Mouse (Mus musculus) midbrain, postnatal 0 days (tissue): Measurements from ENCODE around the gene Card9. TPM values are rescaled to one million over a fixed set of nuclear protein-coding genes. Genes with fewer than 3 reads are reported as not detected.

Experiments
- ATAC-seq: fragments of 200-750 bp; cut with Nextera tagmentation; 2 replicates; pipeline ENCODE4 v1.8.0; 2017; ENCODE audit warnings: moderate number of reproducible peaks, mild to moderate bottlenecking, moderate TSS enrichment, moderate library complexity; ENCODE audit not compliant: low FRiP score
- DNase-seq: peaks from one replicate; pipeline ENCODE4 v3.0.0-alpha.2; 2015; ENCODE audit warnings: low spot score
- H3K27ac ChIP-seq: fragments of 300-500 bp; sonication (generic); 2 replicates; pipeline ENCODE4 v1.5.1; 2014; ENCODE audit warnings: low read depth, mild to moderate bottlenecking, low read length, mixed read lengths
- H3K27me3 ChIP-seq: fragments of 300-500 bp; sonication (generic); 2 replicates; pipeline ENCODE4 v1.6.1; 2014; ENCODE audit warnings: low read length, control low read depth, mixed read lengths; ENCODE audit not compliant: insufficient read depth
- H3K36me3 ChIP-seq: fragments of 300-500 bp; sonication (generic); 2 replicates; pipeline ENCODE4 v1.6.1; 2014; ENCODE audit warnings: low read length, control low read depth, mixed read lengths; ENCODE audit not compliant: insufficient read depth
- H3K4me1 ChIP-seq: fragments of 300-500 bp; sonication (generic); 2 replicates; pipeline ENCODE4 v1.6.1; 2014; ENCODE audit warnings: mild to moderate bottlenecking, control low read depth, antibody characterized with exemption, low read length, mixed read lengths; ENCODE audit not compliant: insufficient read depth
- H3K4me2 ChIP-seq: fragments of 300-500 bp; sonication (generic); 2 replicates; pipeline ENCODE4 v1.6.1; 2014; ENCODE audit warnings: low read depth, mild to moderate bottlenecking, low read length, mixed read lengths; ENCODE audit not compliant: poor library complexity, severe bottlenecking
- H3K4me3 ChIP-seq: fragments of 300-500 bp; sonication (generic); 2 replicates; pipeline ENCODE4 v1.5.1; 2014; ENCODE audit warnings: low read depth, mild to moderate bottlenecking, low read length, moderate library complexity
- H3K9ac ChIP-seq: fragments of 300-500 bp; sonication (generic); replicated peaks from 2 replicates; pipeline ENCODE4 v1.6.1; 2014; ENCODE audit warnings: mild to moderate bottlenecking, low read length, moderate library complexity, mixed read lengths; ENCODE audit not compliant: poor library complexity, severe bottlenecking
- H3K9me3 ChIP-seq: fragments of 300-500 bp; sonication (generic); 2 replicates; pipeline ENCODE4 v1.6.1; 2016; ENCODE audit warnings: low read length, control low read depth
- CTCF ChIP-seq: IDR thresholded peaks from 2 replicates; pipeline ENCODE4 v1.5.1; 2016; ENCODE audit warnings: antibody characterized with exemption, mild to moderate bottlenecking
- WGBS: fragments of 180-500 bp; shearing (Covaris S2); extraction: QIAGEN DNeasy Blood & Tissue Kit; methylation state at CpG from one replicate; pipeline ENCODE4 v1.1.7; 2014; 5-methylcytosine and 5-hydroxymethylcytosine counted together
- polyA plus RNA-seq: library from polyadenylated mRNA; unstranded; fragments of >200 nt; fragmentation: Nextera tagmentation; extraction: Ambion mirVana; gene quantifications from 2 replicates; pipeline ENCODE4 v1.2.1, GENCODE M21; 2015
- total RNA-seq: library from RNA; depleted of rRNA; stranded (reverse); fragments of >200 nt; gene quantifications from 2 replicates; pipeline ENCODE4 v1.2.3, GENCODE M21; 2014

Gene Card9
- total and polyA plus RNA-seq, 2 experiments from 2014 or later, result 1.6 to 11.9 TPM

DNA sequence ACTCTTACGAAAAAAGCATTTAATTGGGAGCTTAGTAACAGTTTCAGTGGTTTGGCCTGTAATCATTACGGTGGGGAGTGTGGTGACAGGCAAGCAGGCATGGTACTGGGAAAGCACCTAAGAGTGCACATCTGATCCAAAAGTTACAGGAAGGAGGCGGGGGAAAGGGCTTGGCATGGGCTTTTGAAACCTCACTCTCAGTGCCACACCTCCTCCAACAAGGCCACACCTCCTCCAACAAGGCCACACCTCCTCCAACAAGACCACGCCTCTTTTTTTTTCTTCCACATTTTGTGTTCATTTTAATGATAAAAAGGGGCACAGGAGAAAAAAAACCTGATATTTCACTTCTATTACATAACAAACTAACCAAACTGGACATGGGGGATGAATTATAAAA lies 32.9 kb downstream of the Card9 start:
- DNase-seq, result no peak
- Histone ChIP-seq H3K4me1 (no peaks in the 10 kb centered on the region), H3K9ac (no peak overlapping the region), H3K4me3 (no peak overlapping the region), H3K27me3 (no peaks in the 10 kb centered on the region), H3K9me3 (no peaks in the 10 kb centered on the region), H3K36me3 (peaks cover 77% of the 10 kb centered on the region), H3K4me2 (no peak overlapping the region), H3K27ac (no peak overlapping the region)
- no peak for TF ChIP-seq CTCF
- WGBS, result 91% methylated on average over 4 of the region's 4 CpGs
- no peak for ATAC-seq

DNA sequence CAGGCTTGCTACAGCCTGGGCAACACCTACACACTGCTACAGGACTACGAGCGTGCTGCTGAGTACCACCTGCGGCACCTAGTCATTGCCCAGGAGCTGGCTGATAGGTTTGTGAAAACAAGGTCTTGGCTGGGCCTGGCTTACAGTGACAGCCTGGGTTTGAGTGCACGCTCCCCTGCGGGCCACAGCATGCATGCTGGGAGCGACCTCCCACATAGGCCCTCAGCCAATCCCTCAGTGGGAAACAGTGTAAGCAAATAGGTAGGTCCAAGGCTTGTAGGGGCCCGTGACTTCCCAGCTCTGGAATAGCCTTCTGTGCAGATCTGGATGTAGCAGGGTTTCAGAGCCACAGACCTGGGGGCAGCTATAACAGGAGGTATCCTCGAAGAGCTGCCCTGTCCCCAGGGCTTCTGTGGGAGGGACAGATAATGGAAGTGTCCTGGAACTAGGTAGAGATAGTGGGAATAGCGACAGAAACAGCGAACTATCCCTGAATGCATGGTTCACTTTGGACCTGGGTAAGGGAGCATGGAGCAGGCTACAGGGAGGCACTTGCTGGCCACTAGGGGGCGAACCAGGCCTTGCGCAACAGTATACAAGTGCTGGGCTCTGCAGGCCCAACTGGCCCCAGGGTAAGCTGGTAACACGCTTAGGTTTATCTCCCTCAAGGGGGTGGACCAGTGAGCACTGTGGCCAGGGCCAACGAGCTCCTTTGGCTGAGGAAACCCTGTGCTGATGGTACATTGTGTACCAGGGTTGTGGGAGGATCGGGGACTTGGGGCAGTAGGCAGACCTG lies 35.1 kb downstream of the Card9 start:
- no peak overlapping the region for H3K27ac ChIP-seq
- peak; percentile 64 for DNase-seq
- peak; percentile 64 for ATAC-seq
- H3K27me3 ChIP-seq, result no peaks in the 10 kb centered on the region
- H3K9ac ChIP-seq, result no peak overlapping the region
- peak; percentile 85 for TF ChIP-seq CTCF
- 66% methylated on average over 15 of the region's 15 CpGs for WGBS
- H3K4me1 ChIP-seq, result 0 out of 2 replicates have a peak, but pooled peaks cover 4% of the 10 kb centered on the region
- H3K36me3 ChIP-seq, result peaks cover 65% of the 10 kb centered on the region
- no peak overlapping the region for H3K4me3 ChIP-seq
- no peaks in the 10 kb centered on the region for H3K9me3 ChIP-seq
- no peak overlapping the region for H3K4me2 ChIP-seq

DNA sequence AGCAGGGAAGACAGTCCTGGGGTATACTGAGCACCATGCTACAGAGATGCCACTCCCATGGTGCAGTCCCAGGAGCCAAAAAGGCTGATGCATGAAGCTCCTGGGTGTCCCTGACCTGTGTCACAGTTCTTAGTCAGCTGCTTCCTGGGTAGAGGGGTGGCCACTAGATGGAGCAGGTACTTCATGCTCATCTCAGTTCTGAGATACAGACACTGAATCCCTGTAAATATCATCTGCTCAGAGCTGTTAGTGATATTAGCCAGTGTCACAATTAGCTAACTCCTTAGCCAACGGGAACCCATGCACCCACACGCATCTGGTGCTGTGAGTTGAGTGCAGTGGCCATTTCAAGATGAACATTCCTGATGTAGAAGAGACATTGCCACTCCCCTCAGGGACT lies 35.8 kb downstream of the Card9 start:
- WGBS, result 86% methylated on average over 2 of the region's 2 CpGs

DNA sequence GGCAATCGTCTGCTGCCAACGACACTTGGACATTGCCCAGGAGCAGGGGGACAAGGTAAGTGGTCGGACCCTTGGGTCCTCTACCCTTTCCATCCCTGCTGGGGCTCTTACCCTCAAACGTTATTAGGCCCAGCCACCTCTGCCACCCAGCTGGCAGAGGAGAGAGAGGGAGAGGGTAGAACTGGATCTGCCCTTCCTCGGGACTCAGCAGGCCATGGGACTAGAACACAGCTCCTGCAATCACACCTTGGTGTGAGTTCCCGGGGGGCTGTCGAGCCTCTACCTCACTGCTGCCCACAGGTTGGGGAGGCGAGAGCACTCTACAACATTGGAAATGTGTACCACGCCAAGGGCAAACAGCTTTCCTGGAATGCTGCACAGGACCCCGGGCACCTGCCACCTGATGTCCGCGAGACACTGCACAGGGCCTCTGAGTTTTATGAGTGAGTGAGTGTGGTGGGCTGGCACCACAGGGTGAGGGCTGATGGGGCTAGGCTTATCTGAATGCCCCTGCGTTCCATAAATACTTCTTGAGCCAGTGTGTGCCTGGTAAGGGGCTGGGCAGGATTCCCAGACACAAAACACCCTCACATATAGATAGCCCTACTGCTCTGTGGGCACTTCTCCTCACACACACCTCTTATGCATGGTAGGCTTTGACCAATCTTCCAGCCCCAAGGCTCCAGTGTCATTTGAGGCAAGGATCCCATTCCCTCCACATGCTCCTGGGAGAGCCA lies 37.0 kb downstream of the Card9 start:
- H3K27me3 ChIP-seq, result no peaks in the 10 kb centered on the region
- H3K27ac ChIP-seq, result no peak overlapping the region
- 0 out of 2 replicates have a peak, but pooled peaks cover 4% of the 10 kb centered on the region for H3K4me1 ChIP-seq
- no peak overlapping the region for H3K9ac ChIP-seq
- TF ChIP-seq CTCF, result no peak
- no peak overlapping the region for H3K4me3 ChIP-seq
- peaks cover 51% of the 10 kb centered on the region for H3K36me3 ChIP-seq
- H3K9me3 ChIP-seq, result no peaks in the 10 kb centered on the region
- 95% methylated on average over 13 of the region's 13 CpGs for WGBS
- H3K4me2 ChIP-seq, result no peak overlapping the region
- ATAC-seq (no peak), DNase-seq (no peak)

More for the DNA sequence above, 35.8 kb downstream of the Card9 start:
- no peak overlapping the region for H3K9ac ChIP-seq
- peak; percentile 41 for DNase-seq
- H3K36me3 ChIP-seq, result peaks cover 58% of the 10 kb centered on the region
- TF ChIP-seq CTCF, result peak; percentile 70
- no peaks in the 10 kb centered on the region for H3K27me3 ChIP-seq
- H3K9me3 ChIP-seq, result no peaks in the 10 kb centered on the region
- ATAC-seq, result no peak
- 0 out of 2 replicates have a peak, but pooled peaks cover 4% of the 10 kb centered on the region for H3K4me1 ChIP-seq
- H3K4me3 ChIP-seq, result no peak overlapping the region
- H3K4me2 ChIP-seq, result no peak overlapping the region
- no peak overlapping the region for H3K27ac ChIP-seq

DNA sequence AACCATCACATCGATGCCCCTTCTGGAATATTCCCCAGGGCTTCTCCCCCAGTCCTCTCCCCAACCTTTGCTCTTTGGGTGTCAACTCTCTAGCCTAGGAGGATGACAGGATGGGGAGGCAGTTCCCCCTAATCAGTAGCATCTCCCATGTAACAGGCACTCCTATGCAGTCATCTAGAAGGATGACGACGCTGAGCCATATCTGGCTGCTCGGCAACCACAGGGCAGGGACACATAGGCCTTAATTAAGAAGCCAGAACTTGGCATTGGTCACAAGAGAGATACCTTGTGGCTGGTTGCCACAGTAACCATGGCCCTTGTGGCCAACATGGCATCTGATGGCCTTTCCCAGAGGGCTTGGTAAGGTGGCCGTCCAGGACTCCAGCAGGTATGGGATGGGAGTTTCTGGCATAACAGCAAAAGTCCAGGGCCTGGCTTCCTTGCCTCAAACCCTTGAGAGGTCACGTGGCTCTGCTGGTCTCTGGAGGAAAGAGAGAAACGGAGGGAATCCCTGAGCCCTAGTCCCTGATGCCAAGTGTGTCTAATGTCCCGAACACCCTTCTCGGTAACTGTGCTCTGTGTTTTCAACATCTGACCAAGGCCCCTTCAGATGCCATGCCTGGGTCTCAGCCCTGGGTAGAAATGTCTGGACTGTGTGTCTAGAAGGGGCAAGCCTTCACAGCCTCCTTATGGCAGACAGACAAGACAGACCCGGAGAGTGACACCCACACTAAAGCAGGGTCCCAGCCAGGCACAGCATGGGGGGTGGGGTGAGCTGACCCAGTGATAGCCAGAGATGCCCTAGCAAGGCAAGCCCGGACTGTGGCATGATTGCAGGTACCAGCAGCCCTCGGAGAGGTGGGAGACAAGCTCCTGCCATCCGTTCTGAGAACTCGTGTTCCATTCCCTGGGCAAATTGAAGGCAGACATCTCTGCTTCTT lies 40.2 kb downstream of the Card9 start:
- Histone ChIP-seq H3K9me3 (no peaks in the 10 kb centered on the region), H3K36me3 (peaks cover 32% of the 10 kb centered on the region), H3K4me1 (peaks cover 27% of the 10 kb centered on the region), H3K27me3 (no peaks in the 10 kb centered on the region), H3K9ac (no peak overlapping the region), H3K4me3 (no peak overlapping the region), H3K4me2 (no peak overlapping the region), H3K27ac (no peak overlapping the region)
- no peak for DNase-seq
- no peak for ATAC-seq
- WGBS, result 82% methylated on average over 14 of the region's 14 CpGs
- no peak for TF ChIP-seq CTCF
